Mouse (Mus musculus): ENCODE results near the gene Asap2. TPM values are rescaled to one million over a fixed set of nuclear protein-coding genes. Genes with fewer than 3 reads are reported as not detected.

The Asap2 gene
- polyA plus RNA-seq, 1 experiment from 2014 or later: 13.4 TPM

DNA sequence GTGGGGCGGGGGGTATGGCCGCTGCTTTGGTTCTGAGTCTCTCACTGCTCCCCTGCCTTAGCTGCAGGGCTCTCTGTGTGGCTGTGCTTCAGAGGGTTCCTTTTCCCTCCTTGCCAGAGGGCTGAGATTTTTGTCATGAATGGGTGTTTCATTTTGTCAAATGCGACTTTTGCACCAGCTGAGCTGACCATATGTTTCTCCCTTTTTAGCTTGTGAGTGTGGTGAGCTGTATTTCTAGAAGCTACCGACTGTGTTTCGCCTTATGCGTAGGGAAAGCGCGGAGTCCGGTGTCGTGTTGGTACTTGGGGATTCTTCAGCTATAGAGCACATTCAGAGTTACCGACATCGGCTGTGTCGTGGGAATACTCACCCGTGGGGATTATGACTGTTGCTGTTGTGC lies 149.9 kb downstream of the Asap2 start:
- Histone ChIP-seq H3K4me1 (replicated peaks; ENCODE audit: control insufficient read depth, insufficient read depth, low read length) (peaks cover 53% of the 10 kb centered on the region), H3K9me3 (ENCODE audit: control insufficient read depth, low read length) (no peaks in the 10 kb centered on the region), H3K27me3 (replicated peaks; ENCODE audit: control insufficient read depth, insufficient read depth, low read length) (no peaks in the 10 kb centered on the region), H3K27ac (ENCODE audit: low read length) (peak overlapping the region; percentile 45), H3K4me3 (replicated peaks; ENCODE audit: low read length) (no peak overlapping the region), H3K36me3 (ENCODE audit: control insufficient read depth, insufficient read depth) (no peaks in the 10 kb centered on the region), H3K4me2 (ENCODE audit: low read length) (peak overlapping the region; percentile 22), H3K9ac (replicated peaks; ENCODE audit: low read depth, low read length) (no peak overlapping the region)
- peak; percentile 21; the same call in 1 of the 2 replicates for ATAC-seq
- WGBS: 52% methylated on average over 14 of the region's 14 CpGs

DNA sequence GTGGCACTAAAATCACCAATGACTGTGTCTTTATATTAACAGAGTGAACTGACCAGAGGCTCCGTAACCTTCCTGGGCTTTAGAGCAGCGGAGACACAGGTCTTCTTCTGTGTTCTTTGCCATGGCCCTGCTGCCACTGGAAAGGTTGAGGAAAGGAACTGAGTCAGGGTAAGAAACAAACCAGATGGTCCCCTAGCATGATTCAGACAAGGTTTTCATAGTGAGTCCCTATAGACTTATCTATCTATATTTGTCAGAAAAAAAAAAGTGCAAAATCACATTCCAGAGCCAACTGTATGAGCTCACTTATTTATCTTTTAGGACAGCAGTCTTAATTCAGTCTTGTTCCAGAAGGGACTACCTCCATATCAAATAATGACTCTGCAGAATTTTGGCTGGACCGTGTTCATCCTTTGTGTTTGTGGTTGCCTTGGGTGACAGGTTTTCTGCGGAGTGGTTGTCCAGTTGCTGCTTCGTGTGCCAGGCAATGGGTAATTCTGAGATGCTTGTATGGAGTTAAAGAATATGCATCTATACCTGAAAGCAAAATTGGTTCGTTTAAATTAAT lies 150.6 kb downstream of the Asap2 start:
- H3K27me3 ChIP-seq (replicated peaks; ENCODE audit: control insufficient read depth, insufficient read depth, low read length): no peaks in the 10 kb centered on the region
- peaks cover 47% of the 10 kb centered on the region for H3K4me1 ChIP-seq (replicated peaks; ENCODE audit: control insufficient read depth, insufficient read depth, low read length)
- WGBS: 90% methylated on average over 6 of the region's 6 CpGs
- no peak overlapping the region for H3K9ac ChIP-seq (replicated peaks; ENCODE audit: low read depth, low read length)
- no peaks in the 10 kb centered on the region for H3K9me3 ChIP-seq (ENCODE audit: control insufficient read depth, low read length)
- H3K4me2 ChIP-seq (ENCODE audit: low read length): no peak overlapping the region
- no peak overlapping the region for H3K27ac ChIP-seq (ENCODE audit: low read length)
- no peak overlapping the region for H3K4me3 ChIP-seq (replicated peaks; ENCODE audit: low read length)
- no peak for ATAC-seq
- no peaks in the 10 kb centered on the region for H3K36me3 ChIP-seq (ENCODE audit: control insufficient read depth, insufficient read depth)

GRCm38 (mm10) chr12:21141691-21142300 lies 151.5 kb downstream of the Asap2 start:
- Histone ChIP-seq H3K36me3 (ENCODE audit: control insufficient read depth, insufficient read depth) (no peaks in the 10 kb centered on the region), H3K4me1 (replicated peaks; ENCODE audit: control insufficient read depth, insufficient read depth, low read length) (peaks cover 37% of the 10 kb centered on the region), H3K4me2 (ENCODE audit: low read length) (no peak overlapping the region), H3K9ac (replicated peaks; ENCODE audit: low read depth, low read length) (no peak overlapping the region), H3K27me3 (replicated peaks; ENCODE audit: control insufficient read depth, insufficient read depth, low read length) (no peaks in the 10 kb centered on the region), H3K27ac (ENCODE audit: low read length) (no peak overlapping the region), H3K4me3 (replicated peaks; ENCODE audit: low read length) (no peak overlapping the region), H3K9me3 (ENCODE audit: control insufficient read depth, low read length) (no peaks in the 10 kb centered on the region)
- ATAC-seq: no peak
- 71% methylated on average over 5 of the region's 5 CpGs for WGBS

GRCm38 (mm10) chr12:21142489-21143254 lies 152.4 kb downstream of the Asap2 start:
- Histone ChIP-seq H3K9ac (replicated peaks; ENCODE audit: low read depth, low read length) (no peak overlapping the region), H3K9me3 (ENCODE audit: control insufficient read depth, low read length) (no peaks in the 10 kb centered on the region), H3K4me2 (ENCODE audit: low read length) (no peak overlapping the region), H3K27ac (ENCODE audit: low read length) (no peak overlapping the region), H3K4me3 (replicated peaks; ENCODE audit: low read length) (no peak overlapping the region), H3K36me3 (ENCODE audit: control insufficient read depth, insufficient read depth) (no peaks in the 10 kb centered on the region), H3K4me1 (replicated peaks; ENCODE audit: control insufficient read depth, insufficient read depth, low read length) (peaks cover 37% of the 10 kb centered on the region), H3K27me3 (replicated peaks; ENCODE audit: control insufficient read depth, insufficient read depth, low read length) (no peaks in the 10 kb centered on the region)
- 72% methylated on average over 9 of the region's 9 CpGs for WGBS
- ATAC-seq: no peak

DNA sequence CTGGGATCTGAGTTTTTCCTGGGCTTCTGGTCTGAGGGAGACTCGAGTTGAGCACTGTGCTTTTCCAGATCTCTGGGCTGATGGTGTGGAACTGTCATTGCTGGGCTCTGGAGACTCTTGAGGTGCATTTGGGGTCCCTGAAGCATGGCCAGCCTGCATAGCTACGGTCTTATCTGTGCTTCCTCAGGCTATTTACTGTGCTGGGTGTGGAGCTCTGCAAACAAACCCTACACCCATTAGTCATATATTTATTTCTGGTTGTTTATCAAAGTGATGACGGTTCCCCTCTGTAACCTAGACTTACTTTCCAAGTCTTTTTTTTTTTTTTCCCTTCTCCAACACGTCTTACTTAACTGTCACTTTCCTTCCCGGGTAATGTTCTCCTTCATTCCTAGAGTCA lies 154.3 kb downstream of the Asap2 start:
- no peak overlapping the region for H3K4me3 ChIP-seq (replicated peaks; ENCODE audit: low read length)
- no peaks in the 10 kb centered on the region for H3K9me3 ChIP-seq (ENCODE audit: control insufficient read depth, low read length)
- H3K36me3 ChIP-seq (ENCODE audit: control insufficient read depth, insufficient read depth): no peaks in the 10 kb centered on the region
- peaks cover 30% of the 10 kb centered on the region for H3K4me1 ChIP-seq (replicated peaks; ENCODE audit: control insufficient read depth, insufficient read depth, low read length)
- H3K27me3 ChIP-seq (replicated peaks; ENCODE audit: control insufficient read depth, insufficient read depth, low read length): no peaks in the 10 kb centered on the region
- no peak for ATAC-seq
- 85% methylated on average over 5 of the region's 5 CpGs for WGBS
- H3K9ac ChIP-seq (replicated peaks; ENCODE audit: low read depth, low read length): no peak overlapping the region
- no peak overlapping the region for H3K4me2 ChIP-seq (ENCODE audit: low read length)
- H3K27ac ChIP-seq (ENCODE audit: low read length): no peak overlapping the region

DNA sequence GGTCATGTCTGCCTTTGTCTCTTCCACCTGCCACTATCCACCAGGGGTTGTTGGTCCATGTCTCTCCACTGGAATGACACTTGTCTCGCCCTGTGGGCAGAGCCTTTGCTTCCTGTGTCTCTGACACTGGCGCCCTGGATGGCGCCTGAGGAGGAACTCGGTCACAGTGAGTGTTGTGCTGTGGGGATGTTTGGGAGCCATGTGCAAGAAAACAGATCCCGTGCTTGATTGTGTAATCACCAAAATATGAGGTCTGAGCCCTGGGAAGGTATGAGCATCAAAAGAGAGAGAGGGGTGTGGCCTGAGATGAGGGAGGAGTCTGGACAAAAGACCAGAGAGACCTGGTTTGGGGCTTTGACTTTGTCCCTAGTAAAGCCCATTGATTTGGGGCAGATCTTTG lies 154.8 kb downstream of the Asap2 start:
- no peak overlapping the region for H3K27ac ChIP-seq (ENCODE audit: low read length)
- WGBS: 95% methylated on average over 5 of the region's 5 CpGs
- H3K9me3 ChIP-seq (ENCODE audit: control insufficient read depth, low read length): no peaks in the 10 kb centered on the region
- no peaks in the 10 kb centered on the region for H3K27me3 ChIP-seq (replicated peaks; ENCODE audit: control insufficient read depth, insufficient read depth, low read length)
- no peak overlapping the region for H3K9ac ChIP-seq (replicated peaks; ENCODE audit: low read depth, low read length)
- H3K36me3 ChIP-seq (ENCODE audit: control insufficient read depth, insufficient read depth): no peaks in the 10 kb centered on the region
- no peak overlapping the region for H3K4me3 ChIP-seq (replicated peaks; ENCODE audit: low read length)
- no peak for ATAC-seq
- no peak overlapping the region for H3K4me2 ChIP-seq (ENCODE audit: low read length)
- H3K4me1 ChIP-seq (replicated peaks; ENCODE audit: control insufficient read depth, insufficient read depth, low read length): peaks cover 26% of the 10 kb centered on the region

DNA sequence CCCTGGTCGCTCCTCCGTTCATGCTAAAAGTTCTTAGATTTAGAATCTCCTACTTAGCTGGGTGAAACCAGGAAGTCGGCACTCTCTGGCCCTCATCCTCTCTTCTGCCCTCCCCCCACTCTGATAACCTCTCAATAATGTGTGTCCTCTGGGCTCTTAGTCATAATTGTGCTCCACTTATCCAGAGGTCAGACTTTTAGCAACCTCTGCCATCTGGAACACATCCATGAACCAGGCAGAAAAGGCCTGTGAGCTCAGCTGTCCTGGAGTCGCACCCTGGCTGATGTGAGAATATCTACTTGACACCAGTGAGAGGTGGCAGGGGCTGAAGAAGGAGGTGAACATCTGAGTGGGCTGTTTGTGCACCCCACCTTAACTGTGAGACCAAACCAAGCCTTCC lies 156.6 kb downstream of the Asap2 start:
- Histone ChIP-seq H3K27me3 (replicated peaks; ENCODE audit: control insufficient read depth, insufficient read depth, low read length) (no peaks in the 10 kb centered on the region), H3K9ac (replicated peaks; ENCODE audit: low read depth, low read length) (no peak overlapping the region), H3K36me3 (ENCODE audit: control insufficient read depth, insufficient read depth) (no peaks in the 10 kb centered on the region), H3K4me2 (ENCODE audit: low read length) (no peak overlapping the region), H3K4me1 (replicated peaks; ENCODE audit: control insufficient read depth, insufficient read depth, low read length) (peaks cover 8% of the 10 kb centered on the region), H3K27ac (ENCODE audit: low read length) (no peak overlapping the region), H3K9me3 (ENCODE audit: control insufficient read depth, low read length) (no peaks in the 10 kb centered on the region), H3K4me3 (replicated peaks; ENCODE audit: low read length) (no peak overlapping the region)
- 90% methylated on average over 4 of the region's 4 CpGs for WGBS
- no peak for ATAC-seq

DNA sequence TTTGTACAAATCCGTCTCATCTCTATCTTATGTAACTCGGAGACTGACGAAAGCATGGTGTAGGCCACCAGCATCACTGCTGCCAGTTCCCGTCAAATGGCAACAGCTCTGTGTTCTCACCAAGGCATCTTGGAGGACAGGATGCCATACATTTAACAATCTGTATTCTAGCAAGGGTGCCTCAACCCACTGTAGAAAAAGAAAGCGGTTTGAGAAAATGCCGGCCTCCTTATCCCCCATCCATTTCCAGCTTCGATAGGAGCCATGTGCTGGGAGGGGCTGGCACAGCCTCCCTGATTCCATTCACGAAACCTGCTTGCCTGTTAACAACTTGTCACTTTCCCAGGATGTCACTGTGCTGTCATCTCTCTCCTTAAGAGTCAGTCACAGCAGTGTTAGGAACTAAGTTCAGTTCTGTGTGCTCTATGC lies 163.0 kb downstream of the Asap2 start:
- H3K4me2 ChIP-seq (ENCODE audit: low read length): peak overlapping the region; percentile 9
- peak; percentile 89 for ATAC-seq
- peak overlapping the region; percentile 65 for H3K27ac ChIP-seq (ENCODE audit: low read length)
- H3K9me3 ChIP-seq (ENCODE audit: control insufficient read depth, low read length): no peaks in the 10 kb centered on the region
- peaks cover 21% of the 10 kb centered on the region for H3K4me1 ChIP-seq (replicated peaks; ENCODE audit: control insufficient read depth, insufficient read depth, low read length)
- 0 out of 2 replicates have a peak overlapping the region, but pooled peaks have one; percentile 29 for H3K9ac ChIP-seq (replicated peaks; ENCODE audit: low read depth, low read length)
- H3K36me3 ChIP-seq (ENCODE audit: control insufficient read depth, insufficient read depth): no peaks in the 10 kb centered on the region
- no peak overlapping the region for H3K4me3 ChIP-seq (replicated peaks; ENCODE audit: low read length)
- 42% methylated on average over 8 of the region's 8 CpGs for WGBS
- no peaks in the 10 kb centered on the region for H3K27me3 ChIP-seq (replicated peaks; ENCODE audit: control insufficient read depth, insufficient read depth, low read length)

DNA sequence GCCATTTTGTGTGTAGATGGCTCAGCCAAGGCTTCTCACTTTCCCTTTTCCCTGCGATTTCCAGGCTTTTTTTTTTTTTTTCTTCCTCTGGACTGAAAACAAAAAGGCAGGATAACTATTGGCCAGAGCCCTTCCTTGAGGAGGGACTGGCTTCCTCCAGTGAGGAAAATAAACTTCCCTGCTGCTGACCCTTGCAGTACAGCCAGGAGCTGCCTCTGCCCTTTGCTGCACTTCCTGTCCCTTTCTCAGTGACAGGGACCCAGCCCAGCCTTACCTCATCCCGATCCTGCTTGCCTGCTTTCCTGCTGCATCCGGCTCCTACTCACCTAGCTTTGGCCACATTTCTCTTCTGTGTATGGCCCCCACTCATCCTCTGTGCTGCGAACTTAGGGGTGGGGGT lies 164.8 kb downstream of the Asap2 start:
- H3K9me3 ChIP-seq (ENCODE audit: control insufficient read depth, low read length): no peaks in the 10 kb centered on the region
- ATAC-seq: no peak
- no peak overlapping the region for H3K4me3 ChIP-seq (replicated peaks; ENCODE audit: low read length)
- no peaks in the 10 kb centered on the region for H3K27me3 ChIP-seq (replicated peaks; ENCODE audit: control insufficient read depth, insufficient read depth, low read length)
- no peak overlapping the region for H3K4me2 ChIP-seq (ENCODE audit: low read length)
- no peaks in the 10 kb centered on the region for H3K36me3 ChIP-seq (ENCODE audit: control insufficient read depth, insufficient read depth)
- 78% methylated on average over 4 of the region's 4 CpGs for WGBS
- H3K4me1 ChIP-seq (replicated peaks; ENCODE audit: control insufficient read depth, insufficient read depth, low read length): peaks cover 32% of the 10 kb centered on the region
- H3K27ac ChIP-seq (ENCODE audit: low read length): no peak overlapping the region
- H3K9ac ChIP-seq (replicated peaks; ENCODE audit: low read depth, low read length): no peak overlapping the region
